Mouse (Mus musculus) C2C12 (cell line): ENCODE measurements around the gene Arpc5. TPM values are rescaled to one million over a fixed set of nuclear protein-coding genes. Genes with fewer than 3 reads are reported as not detected.

Experiments used
- H3K27me3 ChIP-seq: one replicate; pipeline ENCODE4 v1.6.1; 2011; ENCODE audit not compliant: control insufficient read depth, insufficient read depth, insufficient read length
- H3K36me3 ChIP-seq: one replicate; pipeline ENCODE4 v1.6.1; 2011; ENCODE audit not compliant: control insufficient read depth, insufficient read depth
- H3K4me3 ChIP-seq: one replicate; pipeline ENCODE4 v1.5.1; 2011; ENCODE audit warnings: mild to moderate bottlenecking, control low read depth; ENCODE audit not compliant: poor library complexity, insufficient read depth, severe bottlenecking
- H3K79me2 ChIP-seq: one replicate; pipeline ENCODE4 v1.6.1; 2011; ENCODE audit not compliant: control insufficient read depth, insufficient read depth
- H3K79me3 ChIP-seq: one replicate; pipeline ENCODE4 v1.6.1; 2011; ENCODE audit warnings: low read depth, control low read depth
- H3ac ChIP-seq: one replicate; pipeline ENCODE3; 2011; ENCODE audit warnings: low read depth; ENCODE audit not compliant: control insufficient read depth, insufficient read length
- CEBPB ChIP-seq: IDR thresholded peaks from one replicate; pipeline ENCODE4 v1.6.1; 2011; ENCODE audit warnings: low read depth, mild to moderate bottlenecking, control low read depth, moderate library complexity
- CTCF ChIP-seq: IDR thresholded peaks from one replicate; pipeline ENCODE4 v1.5.1; 2011; ENCODE audit not compliant: control insufficient read depth, insufficient read depth, insufficient read length
- FOSL1 ChIP-seq: IDR thresholded peaks from one replicate; pipeline ENCODE4 v1.8.0; 2011; ENCODE audit warnings: mild to moderate bottlenecking, low read length; ENCODE audit not compliant: poor library complexity, insufficient read depth, severe bottlenecking
- MAX ChIP-seq: IDR thresholded peaks from one replicate; pipeline ENCODE4 v1.6.1; 2011; ENCODE audit warnings: mild to moderate bottlenecking, control low read depth
- MYOD1 ChIP-seq: IDR thresholded peaks from one replicate; pipeline ENCODE4 v1.6.1; 2011; ENCODE audit warnings: low read depth; ENCODE audit not compliant: control insufficient read depth, insufficient read length
- MYOG ChIP-seq: IDR thresholded peaks from one replicate; pipeline ENCODE4 v1.6.1; 2011; ENCODE audit not compliant: control insufficient read depth, insufficient read length; ENCODE audit errors: extremely low read depth
- USF1 ChIP-seq: IDR thresholded peaks from one replicate; pipeline ENCODE4 v1.6.1; 2011; ENCODE audit warnings: low read depth, mild to moderate bottlenecking, control low read depth, moderate library complexity
- polyA plus RNA-seq: library from polyadenylated mRNA; unstranded; fragments of >200 nt; fragmentation: generic; extraction: Trizol; gene quantifications from one replicate; pipeline ENCODE4 v1.2.1, GENCODE M21; 2012; ENCODE audit warnings: missing spikeins

Arpc5 gene
- polyA plus RNA-seq, 1 experiment = 124 TPM

DNA sequence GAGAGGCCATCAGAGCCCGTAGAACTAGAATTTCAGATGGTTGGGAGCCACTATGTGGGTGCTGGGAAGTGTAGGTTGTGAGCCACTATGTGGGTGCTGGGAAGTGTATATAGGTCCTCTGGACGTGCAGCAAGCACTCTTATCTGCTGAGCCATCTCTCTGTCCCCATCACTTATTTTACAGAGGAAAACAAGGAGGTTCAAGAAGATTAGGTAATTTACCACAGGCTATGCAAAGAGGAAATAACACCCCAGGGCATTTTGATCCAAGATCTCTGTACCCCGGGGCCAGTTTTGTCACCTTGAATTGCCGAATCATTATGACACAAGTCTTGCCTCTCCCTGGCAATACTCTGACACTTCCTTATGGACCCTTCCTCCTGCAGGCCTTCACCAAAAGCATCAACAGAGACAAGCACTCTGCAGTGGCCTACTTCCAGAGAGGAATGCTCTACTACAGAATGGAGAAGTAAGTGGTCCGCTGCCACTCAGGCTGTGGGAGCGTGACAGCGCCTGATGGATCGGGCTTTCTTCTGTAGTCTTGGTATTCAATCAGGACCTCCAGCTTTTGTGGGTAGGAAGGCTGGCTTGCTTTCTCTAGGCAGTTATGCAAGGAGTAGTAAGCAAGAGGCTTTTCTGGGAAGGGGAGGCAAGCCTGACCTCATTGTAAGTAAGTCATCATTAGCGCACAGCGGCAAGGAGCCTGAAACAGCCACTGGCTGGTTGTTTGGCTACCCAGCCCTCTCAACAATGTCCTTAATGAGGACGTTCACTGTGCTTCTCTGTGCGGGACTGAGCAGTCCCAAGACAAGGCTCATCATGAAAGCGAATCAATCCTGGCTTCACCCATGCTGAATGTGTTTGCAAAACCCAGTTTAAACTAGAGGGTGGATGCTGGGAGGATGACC lies 44.4 kb downstream of the Arpc5 start:
- Histone ChIP-seq H3K27me3 (peaks cover 2% of the 10 kb centered on the region), H3K4me3 (no peak overlapping the region), H3K79me3 (no peaks in the 10 kb centered on the region), H3ac (no peak overlapping the region), H3K36me3 (no peaks in the 10 kb centered on the region), H3K79me2 (no peaks in the 10 kb centered on the region)
- no peak for TF ChIP-seq USF1
- no peak for TF ChIP-seq MYOD1
- no peak for TF ChIP-seq FOSL1
- TF ChIP-seq MYOG = no peak
- no peak for TF ChIP-seq CTCF
- no peak for TF ChIP-seq MAX
- no peak for TF ChIP-seq CEBPB

DNA sequence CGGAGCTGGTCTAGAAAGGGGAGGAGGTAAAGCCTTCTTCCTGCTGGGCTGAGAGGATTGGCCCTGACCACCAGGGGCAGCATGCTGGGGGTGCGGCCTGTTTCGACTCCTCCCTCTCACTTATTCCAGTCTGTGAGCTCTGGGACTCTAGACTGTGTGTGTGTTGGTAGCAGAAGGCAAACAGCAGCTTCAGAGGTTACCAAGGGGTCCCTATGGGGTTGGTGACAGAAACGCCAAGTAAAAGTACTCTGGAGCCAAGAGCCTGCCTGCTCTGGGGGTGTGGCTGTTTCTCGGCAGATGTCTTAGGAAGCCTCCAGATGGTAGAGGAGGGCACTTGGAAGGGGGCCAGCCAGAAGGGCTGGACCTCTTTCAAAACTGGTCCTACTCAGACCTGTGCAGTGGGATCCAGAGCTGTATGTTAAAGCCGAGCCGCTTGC lies 48.9 kb downstream of the Arpc5 start:
- no peak overlapping the region for H3K4me3 ChIP-seq
- H3ac ChIP-seq = no peak overlapping the region
- H3K36me3 ChIP-seq = no peaks in the 10 kb centered on the region
- no peak for TF ChIP-seq FOSL1
- TF ChIP-seq MAX = no peak
- no peak for TF ChIP-seq USF1
- TF ChIP-seq CEBPB = no peak
- TF ChIP-seq MYOG = no peak
- no peak for TF ChIP-seq CTCF
- TF ChIP-seq MYOD1 = no peak
- H3K79me2 ChIP-seq = no peaks in the 10 kb centered on the region
- H3K27me3 ChIP-seq = no peaks in the 10 kb centered on the region
- no peaks in the 10 kb centered on the region for H3K79me3 ChIP-seq

- no peaks in the 10 kb centered on the region for H3K27me3 ChIP-seq
- no peak overlapping the region for H3K4me3 ChIP-seq
- TF ChIP-seq MYOG = no peak
- H3K36me3 ChIP-seq = no peaks in the 10 kb centered on the region
- H3ac ChIP-seq = no peak overlapping the region
- H3K79me3 ChIP-seq = no peaks in the 10 kb centered on the region
- no peaks in the 10 kb centered on the region for H3K79me2 ChIP-seq
Observed at GRCm38 (mm10) chr1:152817027-152817769, 50.9 kb downstream of the Arpc5 start.

- Histone ChIP-seq H3K36me3 (no peaks in the 10 kb centered on the region), H3K27me3 (no peaks in the 10 kb centered on the region), H3K4me3 (no peak overlapping the region), H3K79me2 (no peaks in the 10 kb centered on the region), H3K79me3 (no peaks in the 10 kb centered on the region), H3ac (no peak overlapping the region)
- TF ChIP-seq MYOG (no peak), MAX (no peak), MYOD1 (no peak), USF1 (no peak), FOSL1 (no peak), CEBPB (no peak), CTCF (no peak)
Observed at GRCm38 (mm10) chr1:152817794-152818193, 51.5 kb downstream of the Arpc5 start.

DNA sequence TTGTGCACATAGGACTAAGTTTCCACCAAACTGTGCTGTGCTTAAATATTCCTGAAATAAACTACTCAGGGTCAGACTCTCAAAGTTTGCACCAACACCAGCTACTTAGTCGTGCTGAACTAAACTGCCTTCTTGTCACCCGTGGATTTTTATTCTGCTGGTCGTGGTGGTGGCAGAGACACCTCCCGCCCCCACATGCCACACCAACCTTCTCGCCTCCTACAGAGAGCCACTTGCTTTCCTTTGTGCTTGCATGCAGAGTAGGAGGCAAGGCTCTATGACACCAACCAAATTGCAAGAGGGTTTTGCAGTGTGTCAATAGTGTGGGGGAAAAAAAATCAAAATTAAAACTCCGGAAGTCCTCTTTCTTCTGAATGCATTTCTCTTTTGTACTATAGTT lies 53.2 kb downstream of the Arpc5 start:
- no peaks in the 10 kb centered on the region for H3K36me3 ChIP-seq
- no peaks in the 10 kb centered on the region for H3K79me2 ChIP-seq

More for the DNA sequence above, 53.2 kb downstream of the Arpc5 start:
- no peak overlapping the region for H3ac ChIP-seq
- no peak for TF ChIP-seq CEBPB
- TF ChIP-seq FOSL1 = no peak
- no peak for TF ChIP-seq MYOG
- TF ChIP-seq MAX = no peak
- no peak for TF ChIP-seq CTCF
- no peak for TF ChIP-seq USF1
- TF ChIP-seq MYOD1 = no peak
- no peaks in the 10 kb centered on the region for H3K27me3 ChIP-seq
- no peak overlapping the region for H3K4me3 ChIP-seq
- no peaks in the 10 kb centered on the region for H3K79me3 ChIP-seq
